8 mouse cellular contexts compared by ENCODE assay signal in genomic region chr17:56487441-56487888, GRCm38 (mm10). TPM values are rescaled to one million over a fixed set of nuclear protein-coding genes. Genes with fewer than 3 reads are reported as not detected.
DNase-seq lines count a peak whose midpoint lies in the region; ATAC-seq lines count a peak whose summit lies in the region.

No protein-coding gene starts in this region.

- H3K4me1 ChIP-seq in embryonic facial prominence, embryonic 10.5 days, result peaks cover 31% of the 10 kb centered on the region
- peaks cover 36% of the 10 kb centered on the region for H3K4me1 ChIP-seq in hindbrain, embryonic 13.5 days (replicated peaks)
- H3K4me1 ChIP-seq in lung, embryonic 16.5 days (replicated peaks; ENCODE audit: control insufficient read depth, insufficient read depth, low read length), result peaks cover 8% of the 10 kb centered on the region; the same call in 1 of the 2 replicates

- H3K9me3 ChIP-seq in embryonic facial prominence, embryonic 10.5 days, result peaks cover 22% of the 10 kb centered on the region
- 0 out of 2 replicates have a peak, but pooled peaks cover under 1% of the 10 kb centered on the region for H3K9me3 ChIP-seq in hindbrain, embryonic 13.5 days
- peaks cover 7% of the 10 kb centered on the region for H3K9me3 ChIP-seq in lung, embryonic 16.5 days (ENCODE audit: control insufficient read depth, low read length)

- H3K9ac ChIP-seq in hindbrain, embryonic 13.5 days, result peak overlapping the region; percentile 35; the same call in 1 of the 2 replicates
- H3K9ac ChIP-seq in lung, embryonic 16.5 days (ENCODE audit: low read length), result no peak overlapping the region

- H3K27me3 ChIP-seq in embryonic facial prominence, embryonic 10.5 days (replicated peaks; ENCODE audit: low read depth, poor library complexity, severe bottlenecking), result peaks cover 4% of the 10 kb centered on the region; the same call in 1 of the 2 replicates
- no peaks in the 10 kb centered on the region for H3K27me3 ChIP-seq in hindbrain, embryonic 13.5 days
- no peaks in the 10 kb centered on the region; the same call in 1 of the 2 replicates for H3K27me3 ChIP-seq in lung, embryonic 16.5 days (ENCODE audit: control insufficient read depth, insufficient read depth, low read depth, low read length)

- DNase-seq in cerebellum, adult 18-20 months, result peak; percentile 54 to 65
- DNase-seq in cerebellum, adult 8-10 months, result no peak
- peak; percentile 61 to 67 for DNase-seq in B cell, adult 2 months
- peak; percentile 74 for DNase-seq in embryonic facial prominence, embryonic 10.5 days (ENCODE audit: low spot score)
- DNase-seq in retina, embryonic 14.5 days (ENCODE audit: low spot score), result peak; percentile 86
- no peak for DNase-seq in yolk sac, embryonic 10.5 days (ENCODE audit: low spot score)

- peak; percentile 78 for ATAC-seq in hindbrain, embryonic 13.5 days (ENCODE audit: low FRiP score)
- peak; percentile 77 for ATAC-seq in lung, embryonic 16.5 days (ENCODE audit: low read depth)

- H3K4me2 ChIP-seq in hindbrain, embryonic 13.5 days, result peak overlapping the region; percentile 6; the same call in 1 of the 2 replicates
- no peak overlapping the region; the same call in 1 of the 2 replicates for H3K4me2 ChIP-seq in lung, embryonic 16.5 days (ENCODE audit: low read depth, low read length)

- peak overlapping the region; percentile 38 for H3K4me3 ChIP-seq in embryonic facial prominence, embryonic 10.5 days
- no peak overlapping the region for H3K4me3 ChIP-seq in hindbrain, embryonic 13.5 days
- H3K4me3 ChIP-seq in lung, embryonic 16.5 days (ENCODE audit: low read length), result no peak overlapping the region

- 7% methylated on average over 11 of the region's 16 CpGs for WGBS in embryonic facial prominence, embryonic 10.5 days
- 1% methylated on average over 10 of the region's 16 CpGs for WGBS in hindbrain, embryonic 13.5 days
- 10% methylated on average over 9 of the region's 16 CpGs for WGBS in lung, embryonic 16.5 days

- H3K36me3 ChIP-seq in embryonic facial prominence, embryonic 10.5 days (replicated peaks), result no peaks in the 10 kb centered on the region
- H3K36me3 ChIP-seq in hindbrain, embryonic 13.5 days, result no peaks in the 10 kb centered on the region
- H3K36me3 ChIP-seq in lung, embryonic 16.5 days (ENCODE audit: control insufficient read depth, insufficient read depth, low read length), result no peaks in the 10 kb centered on the region

- peak overlapping the region; percentile 77 for H3K27ac ChIP-seq in embryonic facial prominence, embryonic 10.5 days (replicated peaks)
- H3K27ac ChIP-seq in hindbrain, embryonic 13.5 days, result peak overlapping the region; percentile 82
- H3K27ac ChIP-seq in lung, embryonic 16.5 days (ENCODE audit: low read length), result 0 out of 2 replicates have a peak overlapping the region, but pooled peaks have one; percentile 22

RNA-seq across cellular contexts. Expression of gene Ptprs, which starts 11.2 kb away (rescaled TPM):
- 85.0 and 86.4 TPM in 2 replicates for polyA plus RNA-seq in embryonic facial prominence, embryonic 10.5 days (2016; fragmentation: Nextera tagmentation; extraction: Ambion mirVana)
- 273 TPM in 2 replicates for polyA plus RNA-seq in hindbrain, embryonic 13.5 days (2015; fragmentation: Nextera tagmentation; extraction: Ambion mirVana)
- polyA plus RNA-seq in lung, embryonic 16.5 days (2015; fragmentation: Nextera tagmentation; extraction: Ambion mirVana), result 59.1 and 59.9 TPM in 2 replicates

RNA-seq across cellular contexts. Expression of gene Znrf4, which starts 24.8 kb away (rescaled TPM):
- polyA plus RNA-seq in embryonic facial prominence, embryonic 10.5 days (2016; fragmentation: Nextera tagmentation; extraction: Ambion mirVana), result not detected in 2 replicates
- polyA plus RNA-seq in hindbrain, embryonic 13.5 days (2015; fragmentation: Nextera tagmentation; extraction: Ambion mirVana), result not detected in 2 replicates
- polyA plus RNA-seq in lung, embryonic 16.5 days (2015; fragmentation: Nextera tagmentation; extraction: Ambion mirVana), result not detected in 2 replicates

Comparison
In these comparisons a context has a peak if more than half of its experiments do, and no peak if none do; other contexts are left out.
1. DNase-seq: peak in cerebellum, adult 18-20 months (2 of 2), B cell, adult 2 months (2 of 2), embryonic facial prominence, embryonic 10.5 days (single experiment) and retina, embryonic 14.5 days (single experiment); none in cerebellum, adult 8-10 months (single experiment) and yolk sac, embryonic 10.5 days (single experiment).
2. H3K27ac ChIP-seq: peak in every context shown above with its lines; median percentile 82 in hindbrain, embryonic 13.5 days; 77 in embryonic facial prominence, embryonic 10.5 days; 22 in lung, embryonic 16.5 days.